Mouse (Mus musculus): ENCODE results near the gene Arhgap18. TPM values are rescaled to one million over a fixed set of nuclear protein-coding genes. Genes with fewer than 3 reads are reported as not detected.

The Arhgap18 gene
- polyA plus RNA-seq, 1 experiment, result 2.3 TPM

GRCm38 (mm10) chr10:26804351-26804983, 51.2 kb downstream of the Arhgap18 start:
- no peak for TF ChIP-seq CTCF (IDR thresholded peaks at IDR 0.05; ENCODE audit: borderline replicate concordance, control insufficient read depth, extremely low read depth, insufficient read depth, low read length, poor library complexity)
- no peak for TF ChIP-seq POLR2A (IDR thresholded peaks at IDR 0.05; ENCODE audit: control insufficient read depth, extremely low read depth, insufficient read depth, low read length, poor library complexity)
- 91% methylated on average over 5 of the region's 5 CpGs for WGBS

DNA sequence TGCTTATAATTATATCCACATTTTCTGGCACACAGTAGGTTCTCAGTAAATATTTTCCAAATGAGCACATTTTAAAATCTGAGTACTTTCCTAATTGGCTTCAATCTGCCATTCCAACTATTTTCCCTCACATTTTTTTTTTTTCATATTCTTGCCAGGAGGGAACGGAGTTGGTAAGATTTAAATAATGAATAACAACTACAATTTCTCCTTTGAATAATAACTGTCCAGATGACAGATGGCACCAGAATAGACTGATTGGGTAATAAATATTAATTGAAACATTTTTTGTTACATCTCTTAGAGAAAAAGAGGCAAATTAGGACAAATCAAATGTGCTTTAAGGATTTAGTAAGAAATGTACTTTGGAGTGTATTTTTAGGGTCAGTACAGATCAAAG, 51.8 kb downstream of the Arhgap18 start:
- TF ChIP-seq CTCF (IDR thresholded peaks at IDR 0.05; ENCODE audit: borderline replicate concordance, control insufficient read depth, extremely low read depth, insufficient read depth, low read length, poor library complexity) (no peak), POLR2A (IDR thresholded peaks at IDR 0.05; ENCODE audit: control insufficient read depth, extremely low read depth, insufficient read depth, low read length, poor library complexity) (no peak)
- DNase-seq, result no peak
- H3K4me1 ChIP-seq (replicated peaks; ENCODE audit: control insufficient read depth, insufficient read depth, low read length), result no peaks in the 10 kb centered on the region
- H3K36me3 ChIP-seq (ENCODE audit: control insufficient read depth, insufficient read depth, low read length), result no peaks in the 10 kb centered on the region
- H3K4me3 ChIP-seq (ENCODE audit: control insufficient read depth, insufficient read depth, low read length), result no peak overlapping the region
- H3K27ac ChIP-seq (ENCODE audit: control insufficient read depth, insufficient read depth, low read length), result no peak overlapping the region
- no peaks in the 10 kb centered on the region for H3K27me3 ChIP-seq (ENCODE audit: control insufficient read depth, insufficient read depth, low read length)
- WGBS, result 95% methylated on average over 1 of the region's 1 CpGs

More at GRCm38 (mm10) chr10:26804351-26804983, 51.2 kb downstream of the Arhgap18 start:
- peaks cover 5% of the 10 kb centered on the region for H3K4me1 ChIP-seq (replicated peaks; ENCODE audit: control insufficient read depth, insufficient read depth, low read length)
- H3K36me3 ChIP-seq (ENCODE audit: control insufficient read depth, insufficient read depth, low read length), result no peaks in the 10 kb centered on the region
- H3K4me3 ChIP-seq (ENCODE audit: control insufficient read depth, insufficient read depth, low read length), result no peak overlapping the region
- H3K27ac ChIP-seq (ENCODE audit: control insufficient read depth, insufficient read depth, low read length), result no peak overlapping the region
- no peaks in the 10 kb centered on the region for H3K27me3 ChIP-seq (ENCODE audit: control insufficient read depth, insufficient read depth, low read length)
- no peak for DNase-seq

DNA sequence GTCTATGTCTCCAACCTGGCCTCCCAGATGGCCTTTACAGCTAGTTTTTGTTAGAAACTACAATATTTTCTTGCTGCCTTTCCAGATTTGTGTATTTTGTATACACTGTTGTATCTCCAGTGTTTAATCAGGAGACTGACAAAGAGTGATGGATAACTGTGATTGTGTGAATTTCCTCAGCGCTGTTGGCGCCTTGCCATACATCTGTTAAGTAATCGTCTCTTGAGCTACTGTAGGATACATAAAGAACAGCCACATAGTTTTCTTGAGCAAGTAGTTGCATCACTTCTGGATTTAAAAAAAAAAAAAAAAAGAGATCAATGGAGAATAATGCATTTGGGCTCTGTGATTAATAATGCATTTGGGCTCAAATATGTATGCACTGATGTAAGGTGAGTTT, 52.9 kb downstream of the Arhgap18 start:
- Histone ChIP-seq H3K27ac (ENCODE audit: control insufficient read depth, insufficient read depth, low read length) (no peak overlapping the region), H3K4me1 (replicated peaks; ENCODE audit: control insufficient read depth, insufficient read depth, low read length) (no peaks in the 10 kb centered on the region), H3K27me3 (ENCODE audit: control insufficient read depth, insufficient read depth, low read length) (no peaks in the 10 kb centered on the region), H3K36me3 (ENCODE audit: control insufficient read depth, insufficient read depth, low read length) (no peaks in the 10 kb centered on the region), H3K4me3 (ENCODE audit: control insufficient read depth, insufficient read depth, low read length) (no peak overlapping the region)
- 88% methylated on average over 3 of the region's 3 CpGs for WGBS
- no peak for DNase-seq
- TF ChIP-seq POLR2A (IDR thresholded peaks at IDR 0.05; ENCODE audit: control insufficient read depth, extremely low read depth, insufficient read depth, low read length, poor library complexity) (no peak), CTCF (IDR thresholded peaks at IDR 0.05; ENCODE audit: borderline replicate concordance, control insufficient read depth, extremely low read depth, insufficient read depth, low read length, poor library complexity) (no peak)

- 97% methylated on average over 7 of the region's 7 CpGs for WGBS
- TF ChIP-seq POLR2A (IDR thresholded peaks at IDR 0.05; ENCODE audit: control insufficient read depth, extremely low read depth, insufficient read depth, low read length, poor library complexity) (no peak), CTCF (IDR thresholded peaks at IDR 0.05; ENCODE audit: borderline replicate concordance, control insufficient read depth, extremely low read depth, insufficient read depth, low read length, poor library complexity) (no peak)
- H3K27ac ChIP-seq (ENCODE audit: control insufficient read depth, insufficient read depth, low read length), result no peak overlapping the region
Observed at GRCm38 (mm10) chr10:26810059-26810458, 56.8 kb downstream of the Arhgap18 start.

GRCm38 (mm10) chr10:26810810-26811209, 57.6 kb downstream of the Arhgap18 start:
- Histone ChIP-seq H3K36me3 (ENCODE audit: control insufficient read depth, insufficient read depth, low read length) (no peaks in the 10 kb centered on the region), H3K27me3 (ENCODE audit: control insufficient read depth, insufficient read depth, low read length) (no peaks in the 10 kb centered on the region), H3K27ac (ENCODE audit: control insufficient read depth, insufficient read depth, low read length) (no peak overlapping the region), H3K4me1 (replicated peaks; ENCODE audit: control insufficient read depth, insufficient read depth, low read length) (no peaks in the 10 kb centered on the region), H3K4me3 (ENCODE audit: control insufficient read depth, insufficient read depth, low read length) (no peak overlapping the region)
- no peak for TF ChIP-seq CTCF (IDR thresholded peaks at IDR 0.05; ENCODE audit: borderline replicate concordance, control insufficient read depth, extremely low read depth, insufficient read depth, low read length, poor library complexity)
- no peak for TF ChIP-seq POLR2A (IDR thresholded peaks at IDR 0.05; ENCODE audit: control insufficient read depth, extremely low read depth, insufficient read depth, low read length, poor library complexity)
- WGBS, result 94% methylated on average over 5 of the region's 5 CpGs
- DNase-seq, result no peak

More at GRCm38 (mm10) chr10:26810059-26810458, 56.8 kb downstream of the Arhgap18 start:
- Histone ChIP-seq H3K4me1 (replicated peaks; ENCODE audit: control insufficient read depth, insufficient read depth, low read length) (no peaks in the 10 kb centered on the region), H3K27me3 (ENCODE audit: control insufficient read depth, insufficient read depth, low read length) (no peaks in the 10 kb centered on the region), H3K4me3 (ENCODE audit: control insufficient read depth, insufficient read depth, low read length) (no peak overlapping the region), H3K36me3 (ENCODE audit: control insufficient read depth, insufficient read depth, low read length) (no peaks in the 10 kb centered on the region)
- DNase-seq, result no peak

DNA sequence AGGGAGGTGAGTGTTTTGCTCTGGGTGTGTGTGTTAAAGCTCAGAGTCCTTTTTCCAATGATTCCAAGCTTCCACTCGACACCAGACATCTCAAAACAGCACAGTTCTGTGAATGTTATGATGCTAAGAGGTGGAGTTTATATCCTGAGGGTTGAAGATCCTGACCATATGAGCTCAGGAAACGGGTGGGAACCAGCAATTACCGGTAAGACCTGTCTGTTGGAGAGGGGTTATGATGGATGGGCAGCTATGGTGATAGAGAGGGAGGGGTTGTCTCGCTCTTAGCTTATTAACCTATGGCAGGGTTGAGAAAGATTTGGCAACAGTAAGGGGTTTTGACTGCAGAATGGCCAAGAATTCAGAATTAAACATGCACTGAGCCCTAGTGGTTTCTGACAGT, 58.1 kb downstream of the Arhgap18 start:
- Histone ChIP-seq H3K4me3 (ENCODE audit: control insufficient read depth, insufficient read depth, low read length) (no peak overlapping the region), H3K4me1 (replicated peaks; ENCODE audit: control insufficient read depth, insufficient read depth, low read length) (no peaks in the 10 kb centered on the region), H3K36me3 (ENCODE audit: control insufficient read depth, insufficient read depth, low read length) (no peaks in the 10 kb centered on the region), H3K27me3 (ENCODE audit: control insufficient read depth, insufficient read depth, low read length) (no peaks in the 10 kb centered on the region), H3K27ac (ENCODE audit: control insufficient read depth, insufficient read depth, low read length) (no peak overlapping the region)
- TF ChIP-seq POLR2A (IDR thresholded peaks at IDR 0.05; ENCODE audit: control insufficient read depth, extremely low read depth, insufficient read depth, low read length, poor library complexity), result no peak
- no peak for TF ChIP-seq CTCF (IDR thresholded peaks at IDR 0.05; ENCODE audit: borderline replicate concordance, control insufficient read depth, extremely low read depth, insufficient read depth, low read length, poor library complexity)
- 67% methylated on average over 4 of the region's 4 CpGs for WGBS
- DNase-seq, result no peak

DNA sequence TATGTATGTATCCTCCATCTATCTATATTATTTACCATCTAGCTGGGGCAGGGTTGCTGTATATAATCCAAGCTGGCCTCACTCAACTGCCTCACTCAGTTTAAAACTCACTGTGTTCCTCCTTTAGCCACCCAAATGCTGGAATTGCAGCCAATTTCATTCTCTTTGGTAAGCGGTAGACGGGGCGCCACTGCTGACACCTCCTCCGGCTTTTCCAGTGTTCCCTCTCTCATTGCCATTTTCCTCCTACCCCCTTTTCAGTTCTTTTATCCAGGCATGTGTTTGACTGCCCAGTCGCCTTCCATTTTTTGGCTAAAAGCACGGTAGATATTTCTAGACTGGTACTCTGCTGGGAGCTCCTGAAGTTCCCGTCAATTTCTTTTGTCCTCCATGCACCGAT, 62.4 kb downstream of the Arhgap18 start:
- Histone ChIP-seq H3K4me1 (replicated peaks; ENCODE audit: control insufficient read depth, insufficient read depth, low read length) (no peaks in the 10 kb centered on the region), H3K4me3 (ENCODE audit: control insufficient read depth, insufficient read depth, low read length) (no peak overlapping the region), H3K27ac (ENCODE audit: control insufficient read depth, insufficient read depth, low read length) (no peak overlapping the region), H3K27me3 (ENCODE audit: control insufficient read depth, insufficient read depth, low read length) (no peaks in the 10 kb centered on the region), H3K36me3 (ENCODE audit: control insufficient read depth, insufficient read depth, low read length) (no peaks in the 10 kb centered on the region)
- DNase-seq, result no peak
- TF ChIP-seq POLR2A (IDR thresholded peaks at IDR 0.05; ENCODE audit: control insufficient read depth, extremely low read depth, insufficient read depth, low read length, poor library complexity), result no peak
- no peak for TF ChIP-seq CTCF (IDR thresholded peaks at IDR 0.05; ENCODE audit: borderline replicate concordance, control insufficient read depth, extremely low read depth, insufficient read depth, low read length, poor library complexity)
- 97% methylated on average over 8 of the region's 8 CpGs for WGBS
